Mouse (Mus musculus) embryonic facial prominence, embryonic 13.5 days (tissue): Measurements from ENCODE around the gene Top2a. TPM values are rescaled to one million over a fixed set of nuclear protein-coding genes. Genes with fewer than 3 reads are reported as not detected.
A peak's percentile ranks its signal among the peaks of the same experiment; 100 is the strongest.

Source experiments
- ATAC-seq: fragments of 200-750 bp; cut with Nextera tagmentation; 2 replicates; pipeline ENCODE4 v1.8.0; 2017; ENCODE audit warnings: low read depth; ENCODE audit not compliant: insufficient number of reproducible peaks, insufficient read depth, low FRiP score, low TSS enrichment
- H3K27ac ChIP-seq: fragments of 300-500 bp; sonication (generic); 2 replicates; pipeline ENCODE4 v1.5.1; 2015; ENCODE audit warnings: moderate library complexity, mild to moderate bottlenecking, inconsistent platforms
- H3K27me3 ChIP-seq: fragments of 300-500 bp; sonication (generic); 2 replicates; pipeline ENCODE4 v1.6.1; 2015; ENCODE audit warnings: mild to moderate bottlenecking, inconsistent platforms
- H3K36me3 ChIP-seq: fragments of 300-500 bp; sonication (generic); 2 replicates; pipeline ENCODE4 v1.6.1; 2015; ENCODE audit warnings: mild to moderate bottlenecking, inconsistent platforms
- H3K4me1 ChIP-seq: fragments of 300-500 bp; sonication (generic); 2 replicates; pipeline ENCODE4 v1.6.1; 2015; ENCODE audit warnings: inconsistent platforms
- H3K4me2 ChIP-seq: fragments of 300-500 bp; sonication (generic); 2 replicates; pipeline ENCODE4 v1.6.1; 2015; ENCODE audit warnings: moderate library complexity, mild to moderate bottlenecking, inconsistent platforms
- H3K4me3 ChIP-seq: fragments of 300-500 bp; sonication (generic); 2 replicates; pipeline ENCODE4 v1.5.1; 2015; ENCODE audit warnings: mild to moderate bottlenecking, inconsistent platforms
- H3K9ac ChIP-seq: fragments of 300-500 bp; sonication (generic); 2 replicates; pipeline ENCODE4 v1.6.1; 2015; ENCODE audit warnings: mild to moderate bottlenecking, inconsistent platforms
- H3K9me3 ChIP-seq: fragments of 300-500 bp; sonication (generic); 2 replicates; pipeline ENCODE4 v1.6.1; 2016; ENCODE audit warnings: inconsistent platforms
- WGBS: fragments of 180-500 bp; shearing (Covaris S2); methylation state at CpG from one replicate; pipeline ENCODE4 v1.1.7; 2015; ENCODE audit warnings: mixed read lengths; 5-methylcytosine and 5-hydroxymethylcytosine counted together
- polyA plus RNA-seq: library from polyadenylated mRNA; unstranded; fragments of >200 nt; fragmentation: Nextera tagmentation; extraction: Ambion mirVana; gene quantifications from 2 replicates; pipeline ENCODE4 v1.2.1, GENCODE M21; 2015

Top2a gene
- polyA plus RNA-seq = 272 and 279 TPM in 2 replicates

GRCm38 (mm10) chr11:99023500-99024467, at the start of gene Top2a:
TSS of gene Top2a (minus strand) at chr11:99024189.
- H3K4me1 ChIP-seq = peaks cover 20% of the 10 kb centered on the region
- under 1% methylated on average over 54 of the region's 54 CpGs for WGBS

DNA sequence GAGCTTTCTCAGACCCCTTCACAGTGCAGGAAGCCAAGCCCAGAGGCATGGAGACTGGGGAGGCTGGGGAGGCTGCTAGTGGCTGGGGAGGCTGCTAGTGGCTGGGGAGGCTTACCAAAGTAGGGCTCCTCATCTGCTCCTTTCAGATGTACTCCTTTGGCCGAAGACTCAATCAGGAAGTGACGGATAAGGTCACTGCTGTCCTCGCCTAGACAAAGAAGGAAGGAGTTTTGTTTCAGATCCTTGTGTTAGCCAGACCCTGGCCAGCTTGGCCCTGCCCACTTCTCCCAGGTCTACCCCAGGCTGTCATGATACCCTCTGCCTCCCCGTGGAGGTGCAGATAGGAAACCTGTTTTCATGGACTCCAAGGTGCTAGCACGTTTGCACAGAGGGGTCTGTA, 49.8 kb upstream of the Top2a start:
- no peak for ATAC-seq
- Histone ChIP-seq H3K4me3 (no peak overlapping the region), H3K4me2 (no peak overlapping the region), H3K36me3 (no peaks in the 10 kb centered on the region), H3K27me3 (no peaks in the 10 kb centered on the region), H3K9me3 (no peaks in the 10 kb centered on the region), H3K4me1 (peaks cover 72% of the 10 kb centered on the region), H3K27ac (peak overlapping the region; percentile 90), H3K9ac (no peak overlapping the region)
- WGBS = 55% methylated on average over 5 of the region's 5 CpGs

More at GRCm38 (mm10) chr11:99023500-99024467, at the start of gene Top2a:
- H3K27ac ChIP-seq = peak within 1 kb of the TSS; percentile 69
- peak within 1 kb of the TSS; percentile 70 for H3K4me3 ChIP-seq
- peak within 1 kb of the TSS; percentile 70 for H3K4me2 ChIP-seq
- no peaks in the 10 kb centered on the region for H3K27me3 ChIP-seq
- peak within 1 kb of the TSS; percentile 83 for H3K9ac ChIP-seq
- H3K9me3 ChIP-seq = no peaks in the 10 kb centered on the region
- ATAC-seq = peak; percentile 93
- H3K36me3 ChIP-seq = peaks cover 29% of the 10 kb centered on the region

DNA sequence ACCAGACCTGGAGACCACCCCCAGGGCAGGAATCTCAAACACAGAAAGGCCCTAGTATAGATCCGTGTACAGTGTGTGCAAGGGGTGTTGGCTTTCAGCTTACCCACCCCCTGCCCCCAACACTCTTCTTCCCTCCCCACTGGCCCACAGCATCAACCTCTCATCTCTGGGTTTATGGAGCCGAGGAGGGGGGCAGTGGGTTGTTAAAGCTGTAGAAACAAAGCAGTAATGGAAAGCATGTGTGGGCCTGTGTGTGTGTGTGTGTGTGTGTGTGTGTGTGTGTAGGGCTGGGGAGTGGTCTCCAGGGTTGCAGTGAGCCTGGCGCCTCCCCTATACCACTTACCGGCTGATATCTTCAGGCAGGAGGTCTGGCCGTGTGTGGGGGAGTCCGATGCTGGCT, 47.9 kb upstream of the Top2a start:
- H3K4me2 ChIP-seq = peak overlapping the region; percentile 38
- no peaks in the 10 kb centered on the region for H3K9me3 ChIP-seq
- peak; percentile 86 for ATAC-seq
- WGBS = 4% methylated on average over 6 of the region's 6 CpGs
- peak overlapping the region; percentile 90 for H3K27ac ChIP-seq
- peaks cover 56% of the 10 kb centered on the region for H3K4me1 ChIP-seq
- H3K9ac ChIP-seq = peak overlapping the region; percentile 32; the same call in 1 of the 2 replicates
- no peaks in the 10 kb centered on the region for H3K36me3 ChIP-seq
- no peaks in the 10 kb centered on the region for H3K27me3 ChIP-seq
- no peak overlapping the region for H3K4me3 ChIP-seq

DNA sequence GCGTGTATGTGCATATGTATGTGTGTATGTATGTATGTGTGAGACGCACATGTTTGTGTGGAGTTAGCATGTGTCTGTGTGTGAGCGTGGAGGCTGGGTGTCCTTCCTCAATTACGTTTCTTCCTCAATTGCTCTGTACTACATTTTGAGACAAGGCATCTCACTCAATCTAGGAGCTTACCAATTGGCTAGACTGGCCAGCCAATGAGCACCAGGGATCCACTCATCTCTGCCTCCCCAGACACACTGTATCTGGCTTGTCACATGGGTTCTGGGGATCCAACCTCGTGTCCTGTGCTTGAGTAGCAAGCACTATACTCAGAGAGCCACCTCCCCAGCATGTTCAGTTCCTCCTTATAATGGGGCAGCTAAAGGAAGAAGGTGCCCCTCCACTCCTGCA, 44.5 kb upstream of the Top2a start:
- Histone ChIP-seq H3K4me3 (no peak overlapping the region), H3K36me3 (no peaks in the 10 kb centered on the region), H3K9me3 (no peaks in the 10 kb centered on the region), H3K4me2 (no peak overlapping the region), H3K9ac (no peak overlapping the region), H3K4me1 (peaks cover 47% of the 10 kb centered on the region), H3K27me3 (no peaks in the 10 kb centered on the region), H3K27ac (no peak overlapping the region)
- WGBS = 88% methylated on average over 5 of the region's 5 CpGs
- ATAC-seq = no peak

DNA sequence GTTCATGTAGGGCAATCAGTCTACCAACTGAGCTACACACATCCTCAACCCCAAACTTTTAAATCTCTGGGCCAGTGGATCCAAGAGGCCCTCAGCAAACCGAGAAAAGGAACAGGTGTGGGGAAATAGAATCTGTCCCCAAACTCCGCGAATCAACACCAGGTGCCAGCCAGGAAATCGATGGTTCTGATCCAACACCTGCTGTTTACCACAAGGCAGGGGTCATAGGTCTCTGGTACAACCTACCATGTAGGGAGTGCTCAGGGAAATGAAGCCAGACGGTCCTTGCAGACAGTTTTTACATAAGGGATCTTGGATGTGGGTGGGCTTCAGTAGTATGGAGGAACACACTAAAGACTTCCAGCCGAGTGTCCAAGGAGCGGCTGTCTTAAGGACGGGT, 43.6 kb upstream of the Top2a start:
- WGBS = 78% methylated on average over 8 of the region's 8 CpGs
- H3K27ac ChIP-seq = no peak overlapping the region

DNA sequence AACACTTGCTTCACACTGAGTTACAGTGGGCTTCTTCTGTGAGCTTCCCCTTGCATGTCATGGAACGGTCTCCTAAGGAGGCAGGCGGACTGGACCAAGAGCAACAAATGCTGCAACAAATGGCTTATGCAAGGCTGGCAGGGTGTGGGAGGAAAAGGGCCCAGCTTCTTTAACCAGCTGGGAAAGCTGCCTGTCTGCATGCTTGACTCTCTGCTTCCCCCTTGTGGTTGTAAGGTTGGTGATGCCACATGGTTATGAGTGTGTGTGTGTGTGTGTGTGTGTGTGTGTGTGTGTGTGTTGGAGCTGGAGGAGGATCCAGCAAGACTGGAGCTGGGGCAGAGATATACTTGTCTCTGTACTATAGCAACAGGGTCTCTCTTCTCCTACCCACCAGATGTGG, 42.0 kb upstream of the Top2a start:
- 31% methylated on average over 2 of the region's 2 CpGs for WGBS
- Histone ChIP-seq H3K4me3 (no peak overlapping the region), H3K4me2 (no peak overlapping the region), H3K9ac (no peak overlapping the region), H3K27ac (peak overlapping the region; percentile 57; the same call in 1 of the 2 replicates), H3K27me3 (no peaks in the 10 kb centered on the region), H3K36me3 (no peaks in the 10 kb centered on the region), H3K9me3 (no peaks in the 10 kb centered on the region), H3K4me1 (peaks cover 36% of the 10 kb centered on the region)
- peak; percentile 11; the same call in 1 of the 2 replicates for ATAC-seq

More for the DNA sequence above, 43.6 kb upstream of the Top2a start:
- Histone ChIP-seq H3K9ac (no peak overlapping the region), H3K4me2 (no peak overlapping the region), H3K4me3 (no peak overlapping the region), H3K4me1 (peaks cover 45% of the 10 kb centered on the region), H3K9me3 (no peaks in the 10 kb centered on the region), H3K27me3 (no peaks in the 10 kb centered on the region), H3K36me3 (no peaks in the 10 kb centered on the region)
- ATAC-seq = no peak

DNA sequence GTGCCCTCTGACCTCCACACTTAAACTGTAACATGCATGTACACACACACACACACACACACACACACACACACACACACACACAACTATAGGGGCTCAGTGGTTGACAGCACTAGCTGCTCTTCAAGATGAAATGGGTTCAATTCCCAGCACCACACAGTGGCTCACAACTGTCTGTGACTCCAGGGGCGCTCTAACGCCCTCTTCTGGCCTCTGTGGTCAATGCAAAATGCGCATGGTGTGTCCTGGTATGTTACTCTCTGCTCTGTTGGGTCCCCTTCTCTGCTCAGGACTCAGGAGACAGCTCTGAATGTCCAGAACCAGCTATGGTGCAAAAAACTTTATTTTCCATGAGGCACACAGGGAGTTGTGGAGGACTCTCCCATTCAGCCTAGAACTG, 41.4 kb upstream of the Top2a start:
- no peak for ATAC-seq
- Histone ChIP-seq H3K27me3 (no peaks in the 10 kb centered on the region), H3K9me3 (no peaks in the 10 kb centered on the region), H3K4me3 (no peak overlapping the region), H3K4me1 (peaks cover 36% of the 10 kb centered on the region), H3K9ac (no peak overlapping the region), H3K36me3 (no peaks in the 10 kb centered on the region), H3K4me2 (no peak overlapping the region), H3K27ac (peak overlapping the region; percentile 57; the same call in 1 of the 2 replicates)
- WGBS = 78% methylated on average over 3 of the region's 3 CpGs

DNA sequence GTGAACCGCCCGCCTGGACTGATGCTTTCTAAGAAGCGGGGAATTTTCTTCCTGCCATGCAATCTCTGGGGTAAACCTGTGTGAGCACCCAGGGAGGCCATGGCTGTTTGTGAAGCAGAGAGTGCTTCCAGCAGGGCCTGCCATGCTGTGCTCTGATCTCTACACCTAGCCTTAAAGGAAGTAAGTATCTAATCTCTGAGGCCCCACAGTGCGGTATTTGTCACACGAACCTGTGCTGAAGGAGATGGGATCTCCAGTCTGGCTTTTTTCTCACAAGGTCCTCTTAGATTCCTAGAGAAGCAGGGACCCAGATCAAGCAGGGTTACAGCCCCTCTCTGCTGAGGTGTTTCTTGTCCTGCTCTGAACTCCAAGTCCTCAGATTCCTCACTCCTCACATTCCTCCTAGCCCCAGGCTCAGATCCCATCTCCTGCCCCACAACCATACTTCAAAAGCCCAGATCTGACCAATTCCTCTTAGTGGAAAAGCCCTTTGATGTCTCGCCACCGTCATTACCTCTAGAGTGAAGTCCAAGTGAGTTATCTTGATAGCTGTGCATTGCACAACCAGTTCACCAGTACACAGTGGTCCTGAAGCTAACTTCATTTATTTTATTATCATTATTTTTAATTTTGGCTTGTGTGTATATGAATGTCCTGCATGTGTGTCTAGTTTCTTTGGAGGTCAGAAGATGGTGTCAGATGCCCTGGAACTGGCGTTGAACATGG, 39.6 kb upstream of the Top2a start:
- no peak overlapping the region for H3K4me2 ChIP-seq
- no peak overlapping the region for H3K9ac ChIP-seq
- no peak for ATAC-seq
- H3K27ac ChIP-seq = 0 out of 2 replicates have a peak overlapping the region, but pooled peaks have one; percentile 12
- no peak overlapping the region for H3K4me3 ChIP-seq
- 32% methylated on average over 8 of the region's 8 CpGs for WGBS
- peaks cover 41% of the 10 kb centered on the region for H3K4me1 ChIP-seq
- H3K27me3 ChIP-seq = no peaks in the 10 kb centered on the region
- H3K36me3 ChIP-seq = no peaks in the 10 kb centered on the region
- peaks cover 6% of the 10 kb centered on the region; the same call in 1 of the 2 replicates for H3K9me3 ChIP-seq

DNA sequence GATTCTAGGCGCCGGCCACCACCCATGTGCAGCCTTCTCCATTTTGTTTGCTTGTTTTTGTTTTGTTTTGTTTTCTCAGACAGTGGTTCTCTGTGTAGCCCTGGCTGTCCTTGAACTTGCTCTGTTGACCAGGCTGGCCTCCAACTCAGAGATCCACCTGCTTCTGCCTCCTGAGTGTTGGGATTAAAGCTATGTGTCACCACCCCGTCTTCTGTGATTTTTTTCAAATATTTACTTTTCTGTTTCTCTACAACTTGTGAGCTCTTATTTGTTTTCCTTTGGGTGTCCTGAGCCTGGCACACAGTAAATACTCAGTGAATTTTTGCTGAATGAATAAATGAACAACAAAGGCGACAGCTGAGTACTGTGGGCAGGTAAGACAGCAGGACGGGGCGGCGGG, 38.7 kb upstream of the Top2a start:
- Histone ChIP-seq H3K9me3 (peaks cover 6% of the 10 kb centered on the region; the same call in 1 of the 2 replicates), H3K4me2 (no peak overlapping the region), H3K4me3 (no peak overlapping the region), H3K27ac (no peak overlapping the region), H3K27me3 (no peaks in the 10 kb centered on the region), H3K36me3 (no peaks in the 10 kb centered on the region), H3K9ac (no peak overlapping the region), H3K4me1 (peaks cover 41% of the 10 kb centered on the region)
- no peak for ATAC-seq
- 84% methylated on average over 7 of the region's 7 CpGs for WGBS

DNA sequence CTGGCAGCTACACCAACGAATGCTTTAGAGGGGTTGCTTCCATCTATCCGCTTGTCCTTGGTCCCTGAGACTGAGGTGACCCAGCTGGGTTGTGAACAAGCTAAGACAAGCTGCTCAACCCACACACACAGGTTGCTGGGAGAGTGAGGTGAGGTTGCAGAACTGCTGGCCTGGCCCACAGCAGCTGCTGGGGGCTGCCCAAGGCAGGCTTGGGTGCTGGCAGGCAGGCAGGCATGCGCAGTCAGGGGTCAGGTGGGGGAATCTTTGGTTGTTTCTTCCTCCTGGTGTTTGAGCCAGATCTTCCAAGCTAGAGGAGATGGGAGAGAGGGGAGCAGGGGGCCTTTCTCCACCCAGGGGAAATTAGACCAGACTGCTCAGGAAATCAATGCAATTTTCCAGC, 36.4 kb upstream of the Top2a start:
- no peak for ATAC-seq
- H3K4me2 ChIP-seq = no peak overlapping the region
- H3K9ac ChIP-seq = no peak overlapping the region
- no peaks in the 10 kb centered on the region for H3K36me3 ChIP-seq
- no peak overlapping the region for H3K4me3 ChIP-seq
- H3K4me1 ChIP-seq = peaks cover 45% of the 10 kb centered on the region
- WGBS = 65% methylated on average over 3 of the region's 3 CpGs
- H3K27ac ChIP-seq = peak overlapping the region; percentile 48
- H3K9me3 ChIP-seq = peaks cover 6% of the 10 kb centered on the region; the same call in 1 of the 2 replicates
- H3K27me3 ChIP-seq = no peaks in the 10 kb centered on the region
